Mouse (Mus musculus): ENCODE results near the gene Bbx.

Bbx gene

GRCm38 (mm10) chr16:50398564-50398963 lies 33.6 kb downstream of the Bbx start:
- DNase-seq (ENCODE audit: low spot score), result no peak

GRCm38 (mm10) chr16:50395928-50396612 lies 36.1 kb downstream of the Bbx start:
- no peak for DNase-seq (ENCODE audit: low spot score)

- DNase-seq (ENCODE audit: low spot score), result no peak
Measured at GRCm38 (mm10) chr16:50388499-50388898, 43.7 kb downstream of the Bbx start.

- DNase-seq (ENCODE audit: low spot score), result no peak
Measured at GRCm38 (mm10) chr16:50383541-50383940, 48.6 kb downstream of the Bbx start.

GRCm38 (mm10) chr16:50381351-50381746 lies 50.8 kb downstream of the Bbx start:
- DNase-seq (ENCODE audit: low spot score), result no peak

GRCm38 (mm10) chr16:50380682-50381350 lies 51.4 kb downstream of the Bbx start:
- DNase-seq (ENCODE audit: low spot score), result no peak

GRCm38 (mm10) chr16:50380232-50380631 lies 52.0 kb downstream of the Bbx start:
- no peak for DNase-seq (ENCODE audit: low spot score)

- peak; percentile 26 for DNase-seq (ENCODE audit: low spot score)
Measured at GRCm38 (mm10) chr16:50374611-50375010, 57.6 kb downstream of the Bbx start.

GRCm38 (mm10) chr16:50373685-50374084 lies 58.5 kb downstream of the Bbx start:
- no peak for DNase-seq (ENCODE audit: low spot score)

GRCm38 (mm10) chr16:50372543-50372942 lies 59.6 kb downstream of the Bbx start:
- DNase-seq (ENCODE audit: low spot score), result no peak

- DNase-seq (ENCODE audit: low spot score), result no peak
Measured at GRCm38 (mm10) chr16:50371460-50371859, 60.7 kb downstream of the Bbx start.

- no peak for DNase-seq (ENCODE audit: low spot score)
Measured at GRCm38 (mm10) chr16:50370423-50370822, 61.8 kb downstream of the Bbx start.

- DNase-seq (ENCODE audit: low spot score), result no peak
Measured at GRCm38 (mm10) chr16:50366556-50366955, 65.6 kb downstream of the Bbx start.

- DNase-seq (ENCODE audit: low spot score), result peak; percentile 58
Measured at GRCm38 (mm10) chr16:50364189-50365059, 67.8 kb downstream of the Bbx start.

- DNase-seq (ENCODE audit: low spot score), result no peak
Measured at GRCm38 (mm10) chr16:50363443-50364188, 68.6 kb downstream of the Bbx start.

- no peak for DNase-seq (ENCODE audit: low spot score)
Measured at GRCm38 (mm10) chr16:50360631-50361030, 71.6 kb downstream of the Bbx start.

GRCm38 (mm10) chr16:50329684-50330083 lies 102.5 kb downstream of the Bbx start:
- no peak for DNase-seq (ENCODE audit: low spot score)

GRCm38 (mm10) chr16:50324746-50325145 lies 107.4 kb downstream of the Bbx start:
- DNase-seq (ENCODE audit: low spot score), result no peak

GRCm38 (mm10) chr16:50324292-50324691 lies 107.9 kb downstream of the Bbx start:
- no peak for DNase-seq (ENCODE audit: low spot score)

GRCm38 (mm10) chr16:50321368-50321767 lies 110.8 kb downstream of the Bbx start:
- DNase-seq (ENCODE audit: low spot score), result no peak

- DNase-seq (ENCODE audit: low spot score), result no peak
Measured at GRCm38 (mm10) chr16:50318255-50318654, 113.9 kb downstream of the Bbx start.

- DNase-seq (ENCODE audit: low spot score), result no peak
Measured at GRCm38 (mm10) chr16:50315349-50315969, 116.7 kb downstream of the Bbx start.

All from MN1 (cell line).